Mouse (Mus musculus): ENCODE measurements around the gene Scimp.
"Not testable (repeated sequence)": the region's sequence is repeated elsewhere in the genome, so short reads cannot be mapped to it uniquely, and the experiment has no call there.

The Scimp gene

DNA sequence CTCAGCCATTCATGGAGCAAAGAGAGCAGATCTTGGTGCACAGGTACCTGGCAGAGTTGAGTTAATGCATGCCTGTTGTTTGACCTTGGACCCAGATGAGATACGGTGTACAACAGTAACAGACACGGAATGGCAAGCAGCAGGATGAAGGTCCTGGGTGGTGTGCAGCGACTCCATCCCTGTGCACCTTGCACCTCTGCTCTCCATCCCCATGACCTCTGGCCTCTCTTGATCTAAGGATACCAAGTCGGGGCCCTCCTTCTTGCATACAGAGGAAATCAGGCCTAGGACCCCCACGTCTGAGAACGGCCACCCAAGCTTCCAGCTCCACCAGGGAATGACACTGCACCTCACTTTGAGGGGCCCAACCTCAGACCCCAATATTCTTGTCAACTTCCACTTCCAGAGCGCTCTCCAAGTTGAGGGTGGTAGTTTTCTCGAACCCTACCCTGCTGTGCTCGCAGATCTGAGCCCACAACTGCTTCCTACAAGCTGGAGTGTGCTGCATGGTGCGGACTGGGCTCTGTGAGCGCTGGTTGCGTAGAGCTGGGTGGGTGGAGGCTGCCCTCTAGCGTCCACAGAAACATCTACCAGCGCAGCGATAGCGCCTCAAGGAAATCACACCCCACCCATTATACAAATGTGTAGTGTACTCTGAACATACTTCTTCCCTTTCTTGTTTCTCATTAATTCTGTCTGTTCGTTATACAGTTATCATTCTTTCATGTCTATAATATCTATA is 35.4 kb downstream of the Scimp start:
- ATAC-seq (ENCODE audit: insufficient number of reproducible peaks, low FRiP score, low TSS enrichment), result no peak

- ATAC-seq (ENCODE audit: insufficient number of reproducible peaks, low FRiP score, low TSS enrichment), result no peak
These were observed 41.6 kb downstream of the Scimp start for GRCm38 (mm10) chr11:70770804-70771203.

- ATAC-seq (ENCODE audit: insufficient number of reproducible peaks, low FRiP score, low TSS enrichment), result no peak
These were observed 46.5 kb downstream of the Scimp start for GRCm38 (mm10) chr11:70765776-70766445.

- peak; percentile 88; the same call in 1 of the 2 replicates for ATAC-seq (ENCODE audit: insufficient number of reproducible peaks, low FRiP score, low TSS enrichment)
These were observed 48.2 kb downstream of the Scimp start, which contains the start of gene Zfp3 for GRCm38 (mm10) chr11:70763936-70764808. TSS of gene Zfp3 (plus strand) at chr11:70764209.

DNA sequence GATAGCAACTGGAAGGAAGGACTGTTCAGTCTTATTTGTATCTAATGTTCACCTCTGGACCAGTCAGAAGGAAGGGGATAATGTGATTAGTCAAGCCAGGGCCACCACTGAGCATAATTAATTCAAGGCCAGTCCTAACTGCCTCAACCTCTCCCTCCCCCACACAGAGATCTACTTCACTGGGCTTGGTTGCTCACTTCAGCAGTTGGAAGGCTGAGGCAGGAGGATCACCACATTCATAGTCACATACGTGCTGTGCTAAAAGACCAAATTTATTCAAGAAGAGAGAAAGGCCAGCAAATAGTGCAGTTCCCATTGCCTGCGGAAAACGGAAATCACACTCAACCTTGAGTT is 48.8 kb downstream of the Scimp start:
- no peak for ATAC-seq (ENCODE audit: insufficient number of reproducible peaks, low FRiP score, low TSS enrichment)

DNA sequence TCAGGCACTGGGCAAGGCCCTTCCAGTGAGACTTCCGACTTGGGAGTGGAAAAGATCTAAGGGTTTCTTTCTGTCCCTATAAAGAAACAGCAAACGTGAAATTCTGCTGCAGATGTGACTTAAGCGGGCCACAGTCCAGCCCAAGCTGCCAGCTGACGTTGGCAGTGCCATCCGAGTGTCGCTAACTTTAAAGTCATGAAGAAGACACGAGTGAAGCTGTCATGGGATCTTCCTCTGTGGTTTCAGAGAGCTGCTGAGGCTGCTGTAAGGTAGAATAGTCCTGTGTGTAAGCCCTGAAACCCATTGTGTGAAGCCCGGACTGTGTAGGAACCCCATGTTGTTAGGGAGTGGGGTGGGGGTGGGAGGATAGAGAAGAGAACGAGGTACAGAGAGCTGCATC is 49.7 kb downstream of the Scimp start:
- no peak for ATAC-seq (ENCODE audit: insufficient number of reproducible peaks, low FRiP score, low TSS enrichment)

- ATAC-seq (ENCODE audit: insufficient number of reproducible peaks, low FRiP score, low TSS enrichment), result not testable (repeated sequence)
These were observed 51.9 kb downstream of the Scimp start for GRCm38 (mm10) chr11:70760446-70760845.

GRCm38 (mm10) chr11:70755645-70756044 is 56.7 kb downstream of the Scimp start:
- ATAC-seq (ENCODE audit: insufficient number of reproducible peaks, low FRiP score, low TSS enrichment), result no peak

DNA sequence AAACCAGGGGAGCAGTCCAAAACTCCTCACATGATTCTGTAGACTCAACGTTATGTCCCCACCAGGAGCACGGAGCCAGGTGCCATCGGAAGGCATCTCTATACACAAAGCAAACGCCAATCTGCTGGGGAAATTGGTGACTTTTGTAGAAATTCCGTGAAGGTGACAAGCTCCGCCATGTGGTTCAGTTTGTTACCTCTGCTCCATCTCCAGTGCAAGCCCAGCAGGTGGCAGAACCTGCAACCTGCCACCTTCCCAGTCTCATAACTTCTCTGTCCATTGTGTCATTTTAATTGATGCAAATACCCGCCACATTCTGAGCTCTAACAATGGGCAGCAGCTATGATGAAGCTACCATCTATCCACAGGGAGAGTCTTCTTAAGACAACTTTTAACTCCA is 57.4 kb downstream of the Scimp start:
- ATAC-seq (ENCODE audit: insufficient number of reproducible peaks, low FRiP score, low TSS enrichment), result no peak

DNA sequence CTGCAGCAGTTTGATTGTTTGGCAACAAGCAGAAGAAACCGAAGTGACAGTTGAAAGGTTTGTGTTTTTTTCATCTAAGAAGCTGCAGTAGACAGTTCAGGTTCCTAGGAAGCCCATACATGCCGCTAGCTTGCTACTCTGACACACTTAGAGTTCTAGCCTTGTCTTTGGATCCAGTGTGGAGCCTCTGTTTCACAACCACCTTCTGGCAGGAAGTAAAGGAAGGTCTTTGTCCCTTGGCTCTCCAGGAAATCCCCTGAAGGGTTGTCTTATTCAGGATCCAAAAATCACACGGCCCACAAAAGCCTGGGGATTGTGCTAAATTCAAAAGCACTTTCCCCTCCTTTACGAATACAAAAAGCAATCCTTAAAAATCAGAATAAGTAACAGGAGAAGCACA is 57.9 kb downstream of the Scimp start:
- no peak for ATAC-seq (ENCODE audit: insufficient number of reproducible peaks, low FRiP score, low TSS enrichment)

GRCm38 (mm10) chr11:70753146-70753545 is 59.2 kb downstream of the Scimp start:
- no peak for ATAC-seq (ENCODE audit: insufficient number of reproducible peaks, low FRiP score, low TSS enrichment)

DNA sequence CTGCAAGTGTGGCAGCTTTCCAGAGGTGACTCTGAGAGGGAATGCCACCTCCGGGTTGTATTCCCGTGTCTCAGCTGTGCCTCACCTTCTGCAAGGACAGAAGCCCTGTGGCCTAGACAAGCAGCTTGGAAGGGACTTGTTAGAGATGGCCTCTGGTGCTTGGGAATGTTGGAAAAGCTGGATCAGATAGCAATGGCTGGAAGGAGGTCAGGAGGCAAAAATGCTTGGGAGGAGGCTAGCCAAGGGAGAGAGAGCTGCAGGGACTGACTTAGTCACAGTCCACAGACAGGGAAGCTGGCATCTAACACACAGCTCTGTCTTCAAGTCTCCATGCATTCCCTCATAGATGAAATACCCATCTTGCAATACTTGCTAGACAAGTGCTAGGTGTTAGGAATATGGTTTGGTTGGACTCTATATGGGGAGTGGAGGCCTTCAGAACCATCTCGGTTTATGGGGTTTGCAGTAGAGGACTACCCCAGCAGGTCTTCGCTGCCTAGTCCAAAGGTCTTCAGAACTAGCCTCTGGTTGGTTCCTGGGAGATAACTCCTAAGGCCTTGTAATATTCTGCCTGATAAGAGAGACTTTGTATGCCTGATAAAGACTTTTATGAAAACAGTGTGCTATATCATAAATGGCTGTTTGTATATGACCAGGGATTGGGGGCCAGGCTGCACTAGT is 59.9 kb downstream of the Scimp start:
- ATAC-seq (ENCODE audit: insufficient number of reproducible peaks, low FRiP score, low TSS enrichment), result no peak

DNA sequence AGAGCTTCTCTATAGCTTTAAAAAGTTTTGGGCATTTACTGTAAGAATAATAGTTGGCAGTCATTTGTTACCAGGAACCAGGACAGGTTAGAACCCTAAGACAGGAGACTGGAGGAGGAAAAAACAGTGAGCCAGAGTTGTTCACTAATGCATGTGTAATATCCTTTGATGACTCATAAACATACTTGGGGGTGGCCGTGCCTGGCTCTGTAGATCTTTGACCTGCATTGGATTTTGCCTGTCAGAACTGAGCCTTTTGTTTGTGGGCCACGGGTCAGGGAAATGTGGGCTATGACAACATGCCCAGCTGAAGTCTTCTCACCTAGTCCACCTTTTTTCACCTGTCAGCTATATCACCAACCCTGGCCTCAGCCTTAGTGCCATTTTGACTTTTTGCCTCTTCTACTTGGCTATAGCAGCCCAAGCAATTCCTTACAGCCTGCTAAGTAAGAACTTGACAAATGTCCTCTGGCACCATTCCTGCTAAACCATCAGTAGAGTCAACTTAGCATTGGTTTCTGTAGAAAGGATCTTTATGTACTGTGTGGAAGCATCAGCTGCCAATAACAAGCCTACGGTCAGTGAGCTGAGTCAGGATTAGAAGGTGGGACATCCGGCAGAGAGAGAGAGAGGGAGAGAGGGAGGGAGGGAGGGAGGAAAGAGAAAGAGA is 64.4 kb downstream of the Scimp start:
- no peak for ATAC-seq (ENCODE audit: insufficient number of reproducible peaks, low FRiP score, low TSS enrichment)

DNA sequence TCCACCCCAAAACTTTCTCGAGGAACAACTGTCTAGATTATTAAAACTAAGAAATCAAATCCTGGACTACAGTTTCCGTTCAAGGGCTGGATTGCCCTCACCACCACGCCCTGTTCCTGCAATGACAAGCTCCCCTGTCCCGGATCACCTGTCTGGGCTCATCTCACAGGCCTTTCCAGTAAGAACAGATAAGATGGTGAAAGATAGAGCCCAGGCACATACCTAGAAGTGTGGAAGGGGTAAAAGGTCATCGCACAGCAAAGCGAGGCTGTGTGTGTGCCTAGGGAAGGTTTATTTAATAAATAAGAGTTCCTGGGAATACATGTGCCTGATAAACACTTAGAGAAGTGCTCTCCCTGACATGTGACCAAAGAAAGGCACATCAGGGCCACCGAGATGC is 66.8 kb downstream of the Scimp start:
- ATAC-seq (ENCODE audit: insufficient number of reproducible peaks, low FRiP score, low TSS enrichment), result no peak

GRCm38 (mm10) chr11:70742581-70743459 is 69.6 kb downstream of the Scimp start:
- ATAC-seq (ENCODE audit: insufficient number of reproducible peaks, low FRiP score, low TSS enrichment), result no peak

GRCm38 (mm10) chr11:70742117-70742516 is 70.3 kb downstream of the Scimp start:
- ATAC-seq (ENCODE audit: insufficient number of reproducible peaks, low FRiP score, low TSS enrichment), result no peak

DNA sequence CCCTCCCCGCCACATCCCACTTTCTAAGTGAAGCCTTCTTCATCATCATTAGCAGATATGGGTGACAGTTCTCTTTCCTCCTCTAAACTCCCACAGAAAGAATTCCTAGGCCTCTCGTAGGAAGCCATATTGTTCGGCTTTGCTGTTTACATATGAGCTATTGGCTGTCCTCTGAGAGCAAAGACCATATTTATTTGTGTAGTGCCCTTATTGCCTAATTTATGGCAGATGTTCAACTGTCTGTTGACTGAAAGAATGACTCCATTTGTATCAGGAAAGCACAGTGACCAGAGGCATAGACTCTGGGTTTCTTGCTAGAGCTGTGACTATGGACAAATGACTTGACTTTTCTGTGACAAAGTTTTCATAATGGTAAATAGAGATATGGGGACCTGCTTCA is 70.8 kb downstream of the Scimp start:
- ATAC-seq (ENCODE audit: insufficient number of reproducible peaks, low FRiP score, low TSS enrichment), result no peak

All from cerebellum, adult (tissue).